Mouse (Mus musculus): ENCODE results near the gene Cbll1. TPM values are rescaled to one million over a fixed set of nuclear protein-coding genes. Genes with fewer than 3 reads are reported as not detected.

The Cbll1 gene
- polyA plus RNA-seq, 1 experiment from 2014 or later, result 13.2 TPM

Other genes with a start within 250 kb of the Cbll1 start
- gene Lamb1, start 234.4 kb downstream of the Cbll1 start, polyA plus RNA-seq (2015; fragmentation: Nextera tagmentation; extraction: Ambion mirVana), result 17.4 and 29.1 TPM in 2 replicates
- gene Dld, start 148.2 kb downstream of the Cbll1 start, polyA plus RNA-seq (2015; fragmentation: Nextera tagmentation; extraction: Ambion mirVana), result 124 and 131 TPM in 2 replicates
- 0.37 and 0.72 TPM in 2 replicates for gene Slc26a3, start 108.7 kb downstream of the Cbll1 start, polyA plus RNA-seq (2015; fragmentation: Nextera tagmentation; extraction: Ambion mirVana)
- 0.08 TPM in 1 of 2 replicates, not detected in the other for gene Slc26a4, start 60.4 kb upstream of the Cbll1 start, polyA plus RNA-seq (2015; fragmentation: Nextera tagmentation; extraction: Ambion mirVana)
- gene Bcap29, start 135.0 kb upstream of the Cbll1 start, polyA plus RNA-seq (2015; fragmentation: Nextera tagmentation; extraction: Ambion mirVana), result 31.4 and 35.9 TPM in 2 replicates
- 6.8 and 10.3 TPM in 2 replicates for gene Dus4l, start 155.2 kb upstream of the Cbll1 start, polyA plus RNA-seq (2015; fragmentation: Nextera tagmentation; extraction: Ambion mirVana)
- 27.4 and 28.6 TPM in 2 replicates for gene Cog5, start 155.3 kb upstream of the Cbll1 start, polyA plus RNA-seq (2015; fragmentation: Nextera tagmentation; extraction: Ambion mirVana)
- 19.6 and 22.4 TPM in 2 replicates for gene Gpr22, start 214.3 kb upstream of the Cbll1 start, polyA plus RNA-seq (2015; fragmentation: Nextera tagmentation; extraction: Ambion mirVana)